Mouse (Mus musculus) CD8-positive naive resting alpha-beta T cell, adult 2 months (primary cell): ENCODE data around the gene Rnf141.

Experiments
- DNase-seq, 2 experiments: peaks; one replicate each; pipeline ENCODE4 v3.0.0; 2022; ENCODE audit warnings: low read depth in 2 of 2, low spot score in 2 of 2

The Rnf141 gene

DNA sequence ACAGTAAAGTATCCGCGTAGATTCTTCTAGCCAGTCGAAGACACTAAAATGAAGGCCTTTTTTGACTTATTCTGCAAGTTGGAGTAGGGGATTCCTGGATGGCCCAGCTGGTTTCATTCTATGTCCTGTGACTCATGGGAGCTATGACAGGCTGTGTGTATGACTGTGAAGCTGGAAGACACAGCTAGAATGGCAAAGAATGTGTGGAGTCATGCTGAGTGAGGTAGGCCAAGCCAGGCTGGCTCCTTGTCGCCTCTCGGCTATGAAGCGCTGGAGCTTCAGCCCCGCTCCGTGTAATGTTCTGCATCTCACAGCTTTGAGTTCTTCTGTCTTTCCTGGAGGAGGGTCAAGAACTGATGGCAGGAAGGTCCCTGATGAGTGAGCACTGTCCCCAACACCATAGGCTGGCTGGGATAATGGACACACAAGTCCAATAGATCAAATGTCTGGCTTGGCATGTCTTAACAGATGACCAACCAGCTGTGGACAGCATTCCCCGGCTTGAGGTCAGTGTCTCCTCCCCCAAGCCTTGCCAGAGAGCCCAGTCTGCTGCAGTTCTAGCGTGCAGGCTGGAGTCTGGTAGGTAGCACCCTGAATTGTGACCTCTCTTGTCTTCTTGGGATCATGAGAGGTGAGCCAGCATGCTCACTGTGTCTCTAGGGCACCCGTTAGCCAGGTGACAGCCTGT lies 46.4 kb downstream of the Rnf141 start:
- no peak for DNase-seq

DNA sequence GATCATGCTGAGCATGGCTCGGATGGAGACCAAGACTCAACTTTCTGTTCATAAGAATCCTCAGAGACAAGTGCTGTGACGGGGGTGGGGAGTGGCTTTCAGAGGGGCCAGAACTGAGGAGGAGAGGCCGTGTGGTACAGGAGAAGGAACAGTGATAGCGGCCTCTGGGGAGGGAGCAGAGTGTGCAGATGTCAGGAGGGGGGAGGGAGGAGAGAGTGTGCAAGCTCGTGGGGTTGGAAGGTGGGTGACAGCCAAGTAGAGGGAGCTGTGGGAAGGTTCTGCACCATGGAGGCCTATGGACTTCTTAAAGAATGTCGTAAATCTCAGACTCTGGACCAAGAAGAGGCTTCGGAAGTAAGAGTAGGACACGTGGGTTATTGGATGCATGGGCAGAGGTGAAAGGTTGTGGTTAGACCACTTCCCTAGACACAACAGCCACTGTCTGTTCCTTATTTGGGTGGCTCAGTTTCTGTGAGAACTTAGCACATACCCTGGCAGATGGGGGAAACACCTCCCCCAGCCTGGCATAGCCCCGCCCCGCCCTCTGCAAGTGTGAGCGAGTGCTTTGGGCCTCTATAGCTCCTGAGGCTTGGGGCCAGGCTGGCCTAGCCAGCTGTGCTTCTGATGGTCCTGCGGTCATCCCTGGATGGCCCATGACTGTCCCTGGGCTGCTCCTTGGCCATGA lies 47.7 kb downstream of the Rnf141 start:
- peak; percentile 43 to 66 for DNase-seq

DNA sequence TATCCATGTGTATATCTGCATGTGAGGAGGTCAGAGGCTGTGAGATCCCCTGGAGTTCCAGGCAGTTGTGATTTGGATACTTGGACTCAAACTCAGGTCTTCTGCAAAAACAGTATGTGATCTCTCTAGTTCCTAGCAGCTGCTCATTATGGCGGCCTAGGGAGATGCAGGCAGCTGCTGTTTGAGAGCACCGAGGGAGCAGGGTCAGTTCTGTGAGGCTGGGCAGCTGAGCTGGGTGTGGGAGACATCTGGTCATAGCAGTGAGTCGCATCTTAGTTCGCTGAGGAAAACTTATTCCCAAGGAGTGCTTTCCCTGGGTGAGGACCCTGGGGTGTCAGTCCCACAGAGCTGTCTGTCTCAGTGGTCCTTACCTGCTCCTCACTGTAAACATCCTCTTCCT lies 49.5 kb downstream of the Rnf141 start:
- no peak for DNase-seq

DNA sequence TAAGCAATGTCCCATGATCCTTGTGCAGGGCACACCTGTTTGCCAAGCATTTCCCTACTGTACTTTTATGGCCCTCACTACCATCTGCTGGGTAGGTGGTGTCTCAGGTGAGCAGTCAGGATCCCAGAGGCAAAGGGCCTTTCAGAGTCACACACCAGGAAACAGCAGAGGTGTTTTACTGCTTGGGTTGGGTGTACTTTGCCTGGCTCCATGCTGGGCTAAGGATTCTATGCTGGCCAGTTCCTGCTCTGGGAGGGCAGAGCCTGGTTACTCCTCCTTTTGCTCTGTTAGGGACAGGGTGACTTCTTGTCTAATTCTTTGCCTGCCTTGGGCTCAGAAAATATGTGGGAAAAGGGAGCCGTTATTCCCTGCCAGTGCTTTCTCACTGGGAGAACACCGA lies 51.4 kb downstream of the Rnf141 start:
- no peak for DNase-seq

DNA sequence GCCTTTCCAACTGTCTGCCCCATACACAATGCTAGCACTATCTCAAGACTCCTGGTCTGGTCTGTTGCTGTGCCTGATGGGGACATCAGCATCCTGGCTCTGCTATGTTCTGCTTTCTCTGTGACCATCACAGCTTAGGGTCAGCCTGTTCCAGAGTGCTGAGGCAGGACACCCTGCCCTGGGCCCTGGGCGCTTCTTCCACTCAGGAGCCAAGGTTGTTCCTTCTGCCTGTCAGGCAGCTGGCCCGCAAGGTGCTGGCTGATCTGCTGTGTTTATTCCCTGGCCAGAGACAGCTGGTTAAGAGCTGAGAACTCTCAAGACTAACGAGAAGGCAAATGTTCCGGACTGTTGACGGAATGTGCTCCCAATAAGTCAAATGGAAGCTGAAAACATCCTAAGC lies 52.1 kb downstream of the Rnf141 start:
- DNase-seq, result no peak

DNA sequence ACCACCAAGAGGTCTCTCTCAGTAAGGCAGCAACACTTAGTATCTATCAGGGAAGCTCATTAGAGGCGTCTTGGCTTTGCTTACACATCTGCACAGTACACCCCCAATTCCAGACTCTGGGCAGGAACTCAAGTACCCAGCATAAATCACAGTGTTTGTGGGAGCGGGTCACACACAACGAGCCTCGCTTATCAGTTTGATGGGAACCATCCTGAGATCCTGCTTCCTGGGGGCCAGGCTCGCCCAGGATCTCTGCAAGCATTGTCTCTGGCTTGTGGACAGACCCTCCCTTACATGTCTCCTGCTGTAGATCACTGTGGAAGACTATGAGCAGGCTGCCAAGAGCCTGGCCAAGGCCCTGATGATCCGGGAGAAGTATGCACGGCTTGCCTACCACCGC lies 53.4 kb downstream of the Rnf141 start:
- DNase-seq, result no peak

DNA sequence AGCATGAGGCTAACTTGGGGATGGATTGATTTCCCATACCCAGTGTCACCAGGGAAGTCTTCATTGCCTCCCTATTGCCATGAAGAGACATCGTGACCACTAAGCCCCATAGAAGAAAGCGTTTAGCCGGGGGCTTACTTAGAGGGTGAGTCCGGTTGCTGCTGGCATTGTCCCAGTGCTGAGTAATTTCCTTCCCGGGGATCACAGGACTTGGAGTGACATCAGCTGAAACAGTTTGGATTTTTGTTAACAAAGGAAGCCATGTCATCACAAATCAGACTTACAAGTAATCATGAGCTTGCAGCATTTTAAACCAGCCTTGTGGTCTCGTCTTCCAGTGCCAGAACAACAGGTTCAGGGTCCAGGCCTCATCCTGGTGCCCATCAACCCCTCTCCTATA lies 56.9 kb downstream of the Rnf141 start:
- DNase-seq, result no peak

DNA sequence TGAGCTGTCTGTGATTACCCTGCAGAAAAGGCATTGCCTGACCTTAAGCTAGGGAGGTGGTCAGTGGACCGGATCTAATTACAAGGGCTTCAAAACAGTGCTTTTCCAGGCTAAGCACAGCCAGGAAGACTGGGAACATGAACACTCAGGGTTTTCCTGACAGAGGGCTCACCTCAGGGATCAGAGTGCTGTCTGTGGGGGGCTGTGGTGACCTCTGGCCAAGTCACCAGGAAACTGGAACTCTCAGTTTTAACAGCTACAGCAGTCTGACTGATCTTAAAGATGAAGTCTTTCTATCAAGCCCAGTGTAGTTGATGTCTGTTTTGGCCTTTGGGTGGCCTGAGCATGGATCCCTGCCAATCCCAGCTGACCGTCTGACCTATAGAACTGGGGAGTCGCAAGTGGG lies 58.5 kb downstream of the Rnf141 start:
- no peak for DNase-seq

DNA sequence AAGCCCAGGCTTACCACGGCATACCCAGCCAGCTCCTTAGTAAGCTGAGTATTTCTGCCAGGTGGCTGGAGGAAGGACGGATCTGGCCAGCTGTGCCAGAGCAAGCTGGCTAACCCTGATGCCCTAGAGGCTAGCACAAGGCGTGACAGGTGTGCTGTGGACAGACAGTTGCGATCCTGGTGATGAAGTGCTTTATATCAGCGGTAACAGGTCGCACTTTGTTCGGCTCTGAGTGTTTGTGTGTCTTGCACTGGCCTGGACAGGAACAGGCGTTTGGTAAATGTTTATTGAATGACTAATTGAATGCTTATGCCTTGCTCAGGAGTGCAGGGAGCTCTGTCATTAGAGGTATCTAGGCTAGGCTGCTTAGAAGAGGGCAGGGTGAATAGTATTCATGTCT lies 59.3 kb downstream of the Rnf141 start:
- no peak for DNase-seq

DNA sequence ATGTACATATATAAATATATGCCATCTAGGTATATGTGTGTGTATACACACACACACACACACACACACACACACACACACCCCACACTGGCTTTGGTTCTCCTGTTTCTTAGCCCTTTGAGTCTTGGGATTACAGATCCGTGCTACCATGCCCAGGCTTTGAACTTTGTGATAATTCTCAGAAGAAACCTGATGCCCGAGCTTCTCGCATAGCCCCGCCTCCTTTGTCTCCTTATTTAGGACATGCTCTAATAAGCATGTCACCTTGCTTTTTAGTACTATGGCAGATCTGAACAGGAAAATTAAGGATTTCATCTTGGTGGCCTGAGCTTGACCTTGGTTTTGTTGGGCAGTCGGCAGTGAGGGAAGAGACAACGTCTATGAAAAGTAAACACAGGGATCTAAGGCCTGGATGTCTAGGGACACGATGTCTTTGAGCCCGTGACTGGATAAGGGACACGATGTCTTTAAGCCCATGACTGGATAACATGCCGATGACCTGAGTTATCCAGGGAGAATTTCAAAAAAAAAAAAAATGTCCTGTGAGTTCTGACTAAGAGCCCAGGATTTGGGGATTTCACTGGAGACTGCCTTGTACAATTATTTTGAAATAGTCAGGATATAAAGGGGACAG lies 61.3 kb downstream of the Rnf141 start:
- no peak for DNase-seq

DNA sequence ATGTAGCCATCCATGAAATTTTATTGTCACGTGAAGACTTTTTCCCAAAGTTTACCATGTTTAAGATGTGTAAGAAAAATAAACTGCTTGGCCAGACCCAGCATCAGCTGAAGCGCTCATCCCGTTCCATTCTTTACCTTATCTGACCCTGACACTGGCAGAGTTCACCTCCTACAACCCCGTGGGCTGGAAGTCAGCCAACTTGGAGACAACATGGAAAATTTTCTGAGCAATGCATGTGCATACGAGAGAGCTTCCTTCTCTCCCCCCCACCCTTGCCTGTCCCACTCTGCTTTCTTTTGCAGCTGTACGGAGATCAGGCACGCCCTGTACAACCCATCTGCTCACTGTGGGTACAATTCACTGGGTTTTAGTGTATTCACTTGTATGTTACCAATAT lies 62.1 kb downstream of the Rnf141 start:
- DNase-seq, result no peak

DNA sequence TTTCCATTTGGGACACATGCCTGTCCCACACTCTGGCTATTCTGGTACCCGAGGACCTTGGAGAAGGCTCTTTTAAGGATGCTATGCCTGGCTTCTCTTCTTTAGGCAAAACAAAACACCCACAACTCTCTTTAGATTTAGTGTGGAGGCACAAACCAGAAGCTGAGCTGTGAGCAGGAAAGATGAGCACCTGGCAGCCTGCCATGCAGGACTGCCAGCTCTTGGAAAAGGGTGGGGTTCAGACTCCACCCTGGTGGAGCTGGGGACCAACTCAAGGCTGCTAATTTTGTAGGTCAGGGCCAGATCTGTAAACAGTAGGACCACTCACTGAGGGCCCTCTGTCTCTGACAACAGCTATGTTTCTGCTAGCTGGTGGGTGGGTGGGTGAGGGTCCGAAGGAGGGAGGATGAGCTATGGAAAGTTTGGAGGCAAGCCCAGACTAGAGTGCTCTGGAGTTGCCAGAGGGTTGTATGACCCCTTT lies 63.0 kb downstream of the Rnf141 start:
- no peak for DNase-seq

DNA sequence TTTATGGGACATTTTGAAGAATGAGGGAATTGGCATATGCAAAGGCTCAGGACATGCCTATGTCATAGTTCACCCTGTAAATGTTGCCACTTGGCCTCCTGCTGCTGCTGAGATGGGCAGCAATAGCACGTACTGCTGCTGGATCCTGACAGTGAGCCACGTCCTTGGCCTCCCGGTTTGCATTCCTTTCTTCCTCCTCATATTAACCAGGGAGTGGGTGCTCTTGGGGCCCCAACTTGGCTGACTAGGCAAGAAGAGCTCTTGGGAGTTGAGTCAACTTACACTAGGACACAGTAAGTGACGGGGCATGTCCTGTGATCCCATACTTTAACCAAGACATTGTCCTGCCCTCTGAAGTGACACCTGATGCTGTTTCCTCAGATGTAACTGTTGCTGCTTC lies 63.7 kb downstream of the Rnf141 start:
- DNase-seq, result no peak

DNA sequence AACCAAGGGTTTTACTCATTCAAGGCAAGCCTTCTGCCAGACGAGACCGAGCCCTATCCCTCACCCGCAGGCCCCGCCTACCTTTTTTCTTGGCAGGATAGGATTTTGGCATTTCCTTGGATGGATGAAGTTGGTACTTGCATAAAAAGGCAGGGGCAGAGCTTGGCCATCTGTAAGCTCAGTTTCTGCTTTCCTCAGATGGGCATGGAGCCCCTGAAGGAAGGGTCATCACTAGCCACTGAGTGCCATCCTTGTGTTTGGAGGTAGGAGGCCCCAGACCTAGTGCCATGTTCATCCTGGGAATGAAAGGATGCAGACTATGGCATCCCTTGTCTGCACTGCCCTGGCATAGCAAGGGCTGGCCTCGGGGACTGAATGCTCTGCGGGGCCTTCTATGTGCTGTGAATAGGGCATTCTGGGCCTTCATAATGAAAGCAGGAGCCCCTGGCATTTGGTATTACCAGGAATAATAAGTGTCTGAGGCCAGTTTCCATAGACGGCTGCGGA lies 64.6 kb downstream of the Rnf141 start:
- DNase-seq, result no peak

DNA sequence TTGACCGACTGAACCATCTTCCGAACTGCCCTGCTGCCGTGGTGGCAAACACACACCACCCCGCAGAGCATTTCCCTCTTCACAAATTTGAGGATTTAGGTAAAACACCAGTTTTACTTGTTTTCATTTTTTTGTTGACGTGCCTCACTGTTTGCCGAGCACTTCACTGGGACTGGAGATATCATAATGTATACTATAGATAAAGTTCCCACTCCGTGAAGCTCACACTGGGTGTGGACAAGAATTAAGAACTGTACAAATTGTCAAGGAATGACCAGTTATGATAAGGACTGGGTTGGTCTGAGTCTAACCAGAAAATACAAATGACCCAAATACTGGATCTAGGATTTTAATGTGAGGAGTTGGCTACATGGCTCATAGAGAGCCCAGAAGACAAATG lies 65.3 kb downstream of the Rnf141 start:
- no peak for DNase-seq

DNA sequence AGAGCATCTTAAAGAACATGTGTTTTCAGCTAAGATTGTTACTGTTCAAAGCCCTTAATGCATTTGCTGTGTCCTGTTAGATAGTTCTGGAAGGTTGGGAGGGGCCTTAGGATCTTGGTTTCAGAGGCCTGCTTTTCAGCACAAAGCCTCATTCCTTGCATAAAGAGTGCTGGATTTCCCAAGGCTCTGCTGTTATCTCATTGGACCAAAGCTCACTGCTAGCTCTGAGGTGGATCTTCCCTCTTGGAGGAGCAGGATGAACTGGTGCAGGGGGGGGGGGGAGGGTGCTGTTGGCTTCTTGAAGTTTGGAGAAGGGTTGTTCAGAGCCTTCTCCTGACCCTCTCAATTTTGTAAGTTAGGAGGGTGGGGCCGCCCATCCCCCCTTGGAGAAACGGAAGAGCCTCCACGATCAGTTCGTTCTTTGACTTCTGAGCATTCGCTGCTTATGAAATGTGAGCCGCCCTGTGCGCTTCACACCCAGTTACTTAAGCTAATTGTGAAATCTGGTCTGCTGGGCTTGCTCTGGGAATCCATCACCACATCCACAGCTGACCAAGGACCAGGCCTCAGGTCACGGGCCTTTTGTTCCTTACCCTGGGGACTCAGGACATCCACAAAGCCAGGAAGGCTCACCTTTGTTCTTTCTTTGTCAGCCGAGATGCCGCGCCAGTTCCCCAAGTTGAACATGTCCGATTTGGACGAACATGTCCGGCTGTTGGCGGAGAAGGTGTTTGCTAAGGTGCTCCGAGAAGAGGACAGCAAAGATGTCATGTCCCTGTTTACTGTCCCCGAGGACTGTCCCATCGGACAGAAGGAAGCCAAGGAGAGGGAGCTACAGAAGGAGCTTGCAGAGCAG lies 66.9 kb downstream of the Rnf141 start:
- no peak for DNase-seq

DNA sequence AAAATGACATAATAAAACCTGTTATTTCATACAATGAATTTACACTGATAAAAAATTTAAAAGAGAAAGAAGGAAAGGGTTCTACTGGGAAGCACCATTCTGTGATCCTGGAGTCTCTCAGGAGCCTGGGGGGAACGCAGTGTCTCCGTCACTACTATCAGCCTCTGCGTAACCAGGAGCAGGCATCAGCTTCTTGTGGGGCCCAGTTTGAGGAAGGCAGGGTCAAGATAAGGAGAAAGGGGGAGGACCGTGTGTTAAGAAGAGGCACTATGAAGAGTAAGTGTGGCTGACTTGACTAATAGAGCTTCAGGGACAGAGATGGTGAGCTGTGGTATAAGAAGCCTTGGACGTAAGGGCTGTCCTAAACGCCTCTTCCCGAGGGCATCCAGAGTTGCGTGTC lies 69.6 kb downstream of the Rnf141 start:
- DNase-seq, result no peak

DNA sequence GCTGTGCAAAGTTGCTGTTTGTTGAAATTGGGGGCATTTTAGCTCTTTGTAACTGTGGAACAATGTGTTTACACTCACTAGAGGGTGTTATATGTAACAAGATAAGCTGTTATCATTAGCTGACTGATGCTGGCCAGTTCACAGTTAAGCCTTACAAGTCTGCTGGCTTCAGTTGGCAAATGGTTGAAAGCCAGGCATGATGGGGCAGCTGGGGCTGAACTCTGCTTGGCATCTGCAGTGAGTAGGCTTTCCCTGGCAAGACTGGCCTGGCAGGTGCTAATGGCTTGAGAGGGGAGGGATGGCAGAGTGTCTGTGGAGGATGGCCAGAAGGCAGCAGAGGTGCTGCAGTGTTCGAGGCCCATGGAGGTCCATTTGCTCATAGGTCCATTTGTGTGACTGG lies 70.2 kb downstream of the Rnf141 start:
- DNase-seq, result no peak

DNA sequence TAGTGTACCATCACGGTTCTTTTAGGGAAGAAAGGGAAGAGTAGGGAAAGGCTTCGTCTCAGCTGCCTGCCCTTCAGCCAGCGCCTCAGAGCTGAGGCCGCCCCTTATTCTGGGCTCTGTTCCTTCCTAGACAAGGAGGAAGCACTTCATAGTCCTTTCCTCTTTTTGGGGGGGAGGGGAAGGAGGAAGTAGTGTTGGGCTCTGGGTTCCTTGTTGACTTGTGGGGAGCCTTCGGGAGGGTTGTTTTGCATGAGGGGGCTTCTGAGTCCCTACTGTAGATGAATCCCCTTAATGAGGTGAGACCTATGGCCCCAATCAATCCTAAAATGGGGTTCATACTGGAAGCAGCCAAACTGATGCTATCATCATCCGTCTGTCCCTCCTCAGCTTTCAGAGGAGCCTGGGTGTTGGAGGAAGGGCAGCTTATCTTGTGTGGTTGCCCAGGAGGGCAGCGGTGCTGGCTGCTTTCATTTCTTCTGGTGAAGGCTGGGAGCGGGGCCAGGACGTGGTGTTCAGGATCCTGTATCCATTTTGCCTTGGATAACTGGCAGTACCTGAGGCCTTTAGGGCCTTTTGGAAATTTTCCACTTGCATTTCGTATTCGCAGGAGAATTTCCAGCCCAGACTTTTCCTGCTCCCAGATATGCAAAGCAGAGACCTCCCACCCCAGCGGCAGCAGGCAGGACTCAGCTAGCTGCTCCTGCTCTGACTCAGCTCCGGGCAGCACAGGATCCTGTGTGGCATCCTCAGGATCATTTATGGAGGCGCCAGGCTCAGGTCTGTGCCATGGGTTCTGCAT lies 70.9 kb downstream of the Rnf141 start:
- no peak for DNase-seq

DNA sequence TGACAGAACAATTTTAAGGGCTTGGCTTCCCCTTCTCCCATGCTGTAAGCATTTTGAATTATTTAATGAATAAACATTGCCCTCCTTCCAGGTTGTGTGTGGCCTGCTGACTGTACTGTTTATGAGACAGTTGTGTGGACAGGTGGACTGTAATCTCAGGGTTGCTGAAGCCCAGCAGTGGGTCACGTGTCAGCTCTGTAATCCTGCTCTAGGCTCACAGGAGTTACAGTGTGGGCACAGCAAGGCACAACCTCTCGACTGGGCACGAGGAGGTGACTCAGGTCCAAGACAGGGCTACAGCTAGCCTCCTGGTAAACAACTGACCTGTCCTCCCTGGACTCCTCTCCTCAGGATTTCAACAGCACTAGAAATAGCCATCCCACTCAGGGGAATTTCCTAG lies 71.9 kb downstream of the Rnf141 start:
- no peak for DNase-seq

DNA sequence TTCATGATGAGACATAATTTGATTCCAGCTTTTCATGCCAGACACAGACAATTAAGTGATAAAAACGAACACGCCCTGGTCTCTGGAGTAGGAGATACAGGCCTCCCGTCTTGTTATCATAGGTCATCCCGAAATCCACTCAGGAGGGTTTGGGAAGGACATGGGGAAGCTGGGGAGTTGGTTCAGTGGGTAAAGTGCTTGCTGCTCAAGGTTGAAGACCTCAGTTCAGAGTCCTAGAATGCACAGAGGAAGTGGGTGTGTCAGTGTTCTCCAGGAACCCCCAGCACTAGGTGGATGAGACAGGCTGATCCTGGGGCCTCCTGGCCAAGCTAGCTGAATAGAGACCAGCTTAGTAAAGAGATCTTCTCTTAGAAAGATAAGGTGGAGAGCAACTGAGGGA lies 73.3 kb downstream of the Rnf141 start:
- DNase-seq, result no peak
